27 mouse cellular contexts compared by ENCODE assay signal in genomic region chr16:93593406-93593805, GRCm38 (mm10). TPM values are rescaled to one million over a fixed set of nuclear protein-coding genes. Genes with fewer than 3 reads are reported as not detected.
DNase-seq lines count a peak whose midpoint lies in the region; ATAC-seq and TF ChIP-seq lines count a peak whose summit lies in the region.
"Had no signal": no experiment of that assay in that cellular context is flagged by ENCODE, and none has a peak within 500 bp of the region (broad histone marks: within the 10 kb centered on the region; RNA-seq: fewer than 3 reads in every experiment).

No protein-coding gene starts in this region.

- no peak overlapping the region for H3K27ac ChIP-seq in lung, postnatal 0 days (ENCODE audit: low read length)
- H3K27ac ChIP-seq in limb, embryonic 10.5 days, result no peak overlapping the region
- H3K27ac ChIP-seq: embryonic facial prominence, embryonic 13.5 days; forebrain, embryonic 12.5 days; gastrocnemius, adult 2 months; heart, embryonic 10.5 days; hindbrain, embryonic 12.5 days had no signal

- 76% methylated on average over 8 of the region's 8 CpGs for WGBS in lung, postnatal 0 days
- WGBS in limb, embryonic 10.5 days, result 93% methylated on average over 8 of the region's 8 CpGs

- no peak for ATAC-seq in lung, postnatal 0 days
- ATAC-seq: activated CD4-positive, CD25-positive, alpha-beta regulatory T cell, adult 4 months; forebrain, embryonic 16.5 days; hindbrain, embryonic 16.5 days; inflammation-experienced regulatory T-cells, adult 6 months; Patski had no signal

- H3K9me3 ChIP-seq in lung, postnatal 0 days (ENCODE audit: low read length), result no peaks in the 10 kb centered on the region
- H3K9me3 ChIP-seq in limb, embryonic 10.5 days (replicated peaks), result no peaks in the 10 kb centered on the region
- H3K9me3 ChIP-seq: embryonic facial prominence, embryonic 13.5 days; forebrain, embryonic 12.5 days; heart, embryonic 10.5 days; hindbrain, embryonic 12.5 days had no signal

- TF ChIP-seq CTCF in lung, postnatal 0 days (IDR thresholded peaks at IDR 0.05), result no peak

- H3K4me1 ChIP-seq in lung, postnatal 0 days (ENCODE audit: insufficient read depth, low read depth, low read length), result no peaks in the 10 kb centered on the region
- H3K4me1 ChIP-seq in limb, embryonic 10.5 days, result no peaks in the 10 kb centered on the region
- H3K4me1 ChIP-seq: forebrain, embryonic 12.5 days; hindbrain, embryonic 12.5 days had no signal

- no peak overlapping the region for H3K4me3 ChIP-seq in lung, postnatal 0 days (ENCODE audit: low read depth, low read length)
- no peak overlapping the region for H3K4me3 ChIP-seq in limb, embryonic 10.5 days
- H3K4me3 ChIP-seq: embryonic facial prominence, embryonic 13.5 days; forebrain, embryonic 12.5 days; gastrocnemius, adult 2 months; heart, embryonic 10.5 days; hindbrain, embryonic 12.5 days had no signal

- peak; percentile 79 for DNase-seq in adrenal gland, adult 2 months
- no peak for DNase-seq in adrenal gland, postnatal 4 days (ENCODE audit: low spot score in 2 of 2)
- peak; percentile 16 for DNase-seq in lung, postnatal 0 days (ENCODE audit: low spot score)
- no peak for DNase-seq in lung, postnatal 4 days
- peak; percentile 31 for DNase-seq in adrenal gland, postnatal 25 days
- DNase-seq in limb, embryonic 10.5 days (ENCODE audit: low spot score), result peak; percentile 19
- DNase-seq in testis, postnatal 10 days (ENCODE audit: low spot score), result no peak
- DNase-seq in right cerebral cortex, postnatal 4 days, result no peak
- DNase-seq: B cell, adult 2 months; cerebellum, adult 18-20 months; cerebellum, adult 9-11 months; cerebellum, postnatal 36 days; gastrocnemius, adult 2 months; gastrocnemius, postnatal 25 days; heart, postnatal 10 days; heart, postnatal 4 days had no signal

- TF ChIP-seq EP300 in lung, postnatal 0 days (IDR thresholded peaks at IDR 0.05), result no peak

- H3K27me3 ChIP-seq in lung, postnatal 0 days (replicated peaks; ENCODE audit: insufficient read depth, low read length), result no peaks in the 10 kb centered on the region
- no peaks in the 10 kb centered on the region for H3K27me3 ChIP-seq in limb, embryonic 10.5 days (ENCODE audit: low read depth, poor library complexity, severe bottlenecking)
- H3K27me3 ChIP-seq: embryonic facial prominence, embryonic 13.5 days; forebrain, embryonic 12.5 days; hindbrain, embryonic 12.5 days; Patski had no signal

- H3K9ac ChIP-seq in lung, postnatal 0 days (replicated peaks; ENCODE audit: low read depth), result no peak overlapping the region
- H3K9ac ChIP-seq: embryonic facial prominence, embryonic 13.5 days; forebrain, embryonic 12.5 days; hindbrain, embryonic 12.5 days had no signal

- no peak overlapping the region for H3K4me2 ChIP-seq in lung, postnatal 0 days (replicated peaks; ENCODE audit: low read depth, low read length)
- H3K4me2 ChIP-seq: embryonic facial prominence, embryonic 13.5 days; forebrain, embryonic 12.5 days; hindbrain, embryonic 12.5 days had no signal

- no peaks in the 10 kb centered on the region for H3K36me3 ChIP-seq in lung, postnatal 0 days (ENCODE audit: insufficient read depth, low read length)
- peaks cover 59% of the 10 kb centered on the region for H3K36me3 ChIP-seq in limb, embryonic 10.5 days

RNA-seq across cellular contexts. Expression of gene Setd4, which starts 10.5 kb away (rescaled TPM):
- total RNA-seq in adrenal gland, adult 2 months (2021), result 1 to 10 TPM; 3.0 to 4.6 TPM
- 8.0 and 10.5 TPM in 2 replicates for polyA plus RNA-seq in adrenal gland, adult 2 months (2012; rRNA removed)
- total RNA-seq in adrenal gland, postnatal 4 days (2021), result 10 to 100 TPM; 11.0 to 11.1 TPM
- polyA plus RNA-seq in lung, postnatal 0 days (2015; fragmentation: Nextera tagmentation; extraction: Ambion mirVana), result 5.6 and 6.7 TPM in 2 replicates
- 8.7 and 12.5 TPM in 2 replicates for total RNA-seq in adrenal gland, postnatal 25 days (2021)
- 11.8 and 17.0 TPM in 2 replicates for polyA plus RNA-seq in limb, embryonic 10.5 days (2016; fragmentation: Nextera tagmentation; extraction: Ambion mirVana)

RNA-seq across cellular contexts. Expression of gene Cbr1, which starts 12.2 kb away (rescaled TPM):
- total RNA-seq in adrenal gland, adult 2 months (2021), result 10 to 100 TPM; 82.4 to 93.0 TPM
- 114 and 137 TPM in 2 replicates for polyA plus RNA-seq in adrenal gland, adult 2 months (2012; rRNA removed)
- total RNA-seq in adrenal gland, postnatal 4 days (2021), result 10 to 100 TPM; 69.3 to 79.6 TPM
- 74.0 and 75.7 TPM in 2 replicates for polyA plus RNA-seq in lung, postnatal 0 days (2015; fragmentation: Nextera tagmentation; extraction: Ambion mirVana)
- total RNA-seq in adrenal gland, postnatal 25 days (2021), result 81.4 and 98.4 TPM in 2 replicates
- polyA plus RNA-seq in limb, embryonic 10.5 days (2016; fragmentation: Nextera tagmentation; extraction: Ambion mirVana), result 94.3 and 102 TPM in 2 replicates

RNA-seq across cellular contexts. Expression of gene Gm5678, which starts 34.5 kb away (rescaled TPM):
- total RNA-seq in adrenal gland, adult 2 months (2021), result 10 to 100 TPM in 1 of 2 experiments, 1 to 10 TPM in 1; 5.4 to 11.7 TPM
- not detected in 2 replicates for polyA plus RNA-seq in adrenal gland, adult 2 months (2012; rRNA removed)
- total RNA-seq in adrenal gland, postnatal 4 days (2021), result 1 to 10 TPM; 2.9 to 4.6 TPM
- not detected in 2 replicates for polyA plus RNA-seq in lung, postnatal 0 days (2015; fragmentation: Nextera tagmentation; extraction: Ambion mirVana)
- total RNA-seq in adrenal gland, postnatal 25 days (2021), result 4.6 and 6.9 TPM in 2 replicates
- not detected in 2 replicates for polyA plus RNA-seq in limb, embryonic 10.5 days (2016; fragmentation: Nextera tagmentation; extraction: Ambion mirVana)
- total RNA-seq: MEL had no signal
- polyA plus RNA-seq: embryonic facial prominence, embryonic 13.5 days; forebrain, embryonic 12.5 days; forebrain, embryonic 16.5 days; heart, embryonic 10.5 days; heart, embryonic 14.5 days; hindbrain, embryonic 12.5 days; hindbrain, embryonic 16.5 days had no signal

Comparison
In these comparisons a context has a peak if more than half of its experiments do, and no peak if none do; other contexts are left out.
1. DNase-seq: peak in adrenal gland, adult 2 months (single experiment), lung, postnatal 0 days (single experiment), adrenal gland, postnatal 25 days (single experiment) and limb, embryonic 10.5 days (single experiment); none in adrenal gland, postnatal 4 days (0 of 2), lung, postnatal 4 days (0 of 2), testis, postnatal 10 days (single experiment) and right cerebral cortex, postnatal 4 days (single experiment).